Mouse (Mus musculus) midbrain, embryonic 13.5 days (tissue): ENCODE data around the gene Olfr221. TPM values are rescaled to one million over a fixed set of nuclear protein-coding genes. Genes with fewer than 3 reads are reported as not detected.
A peak's percentile ranks its signal among the peaks of the same experiment; 100 is the strongest.

Experiments
- ATAC-seq: fragments of 200-750 bp; cut with Nextera tagmentation; 2 replicates; pipeline ENCODE4 v1.8.0; 2017; ENCODE audit warnings: mild to moderate bottlenecking, moderate TSS enrichment, moderate library complexity
- H3K27ac ChIP-seq: fragments of 300-500 bp; sonication (generic); 2 replicates; pipeline ENCODE4 v1.5.1; 2015; ENCODE audit warnings: inconsistent platforms, mild to moderate bottlenecking, moderate library complexity
- H3K27me3 ChIP-seq: fragments of 300-500 bp; sonication (generic); 2 replicates; pipeline ENCODE4 v1.6.1; 2015; ENCODE audit warnings: mild to moderate bottlenecking, inconsistent platforms
- H3K36me3 ChIP-seq: fragments of 300-500 bp; sonication (generic); 2 replicates; pipeline ENCODE4 v1.6.1; 2015; ENCODE audit warnings: mild to moderate bottlenecking, inconsistent platforms
- H3K4me1 ChIP-seq: fragments of 300-500 bp; sonication (generic); replicated peaks from 2 replicates; pipeline ENCODE4 v1.6.1; 2015; ENCODE audit warnings: inconsistent platforms
- H3K4me2 ChIP-seq: fragments of 300-500 bp; sonication (generic); replicated peaks from 2 replicates; pipeline ENCODE4 v1.6.1; 2015; ENCODE audit warnings: moderate library complexity, mild to moderate bottlenecking, inconsistent platforms
- H3K4me3 ChIP-seq: fragments of 300-500 bp; sonication (generic); replicated peaks from 2 replicates; pipeline ENCODE4 v1.5.1; 2015; ENCODE audit warnings: mild to moderate bottlenecking, inconsistent platforms
- H3K9ac ChIP-seq: fragments of 300-500 bp; sonication (generic); replicated peaks from 2 replicates; pipeline ENCODE4 v1.6.1; 2015; ENCODE audit warnings: mild to moderate bottlenecking, inconsistent platforms
- H3K9me3 ChIP-seq: fragments of 300-500 bp; sonication (generic); 2 replicates; pipeline ENCODE4 v1.6.1; 2016; ENCODE audit warnings: mild to moderate bottlenecking, inconsistent platforms
- WGBS: fragments of 180-500 bp; shearing (Covaris S2); methylation state at CpG from one replicate; pipeline ENCODE4 v1.1.7; 2015; 5-methylcytosine and 5-hydroxymethylcytosine counted together
- polyA plus RNA-seq: library from polyadenylated mRNA; unstranded; fragments of >200 nt; fragmentation: Nextera tagmentation; extraction: Ambion mirVana; gene quantifications from 2 replicates; pipeline ENCODE4 v1.2.1, GENCODE M21; 2015

Olfr221 gene
- polyA plus RNA-seq, 1 experiment from 2014 or later, result not detected

- no peak for ATAC-seq
- no peaks in the 10 kb centered on the region for H3K9me3 ChIP-seq
- no peaks in the 10 kb centered on the region for H3K27me3 ChIP-seq
- 91% methylated on average over 6 of the region's 6 CpGs for WGBS
- H3K36me3 ChIP-seq, result no peaks in the 10 kb centered on the region
- H3K27ac ChIP-seq, result no peak overlapping the region
- no peak overlapping the region for H3K4me3 ChIP-seq
- H3K9ac ChIP-seq, result no peak overlapping the region
- H3K4me1 ChIP-seq, result no peaks in the 10 kb centered on the region
- no peak overlapping the region for H3K4me2 ChIP-seq
Measured at GRCm38 (mm10) chr14:52035926-52036325, 6.3 kb downstream of the Olfr221 start.

DNA sequence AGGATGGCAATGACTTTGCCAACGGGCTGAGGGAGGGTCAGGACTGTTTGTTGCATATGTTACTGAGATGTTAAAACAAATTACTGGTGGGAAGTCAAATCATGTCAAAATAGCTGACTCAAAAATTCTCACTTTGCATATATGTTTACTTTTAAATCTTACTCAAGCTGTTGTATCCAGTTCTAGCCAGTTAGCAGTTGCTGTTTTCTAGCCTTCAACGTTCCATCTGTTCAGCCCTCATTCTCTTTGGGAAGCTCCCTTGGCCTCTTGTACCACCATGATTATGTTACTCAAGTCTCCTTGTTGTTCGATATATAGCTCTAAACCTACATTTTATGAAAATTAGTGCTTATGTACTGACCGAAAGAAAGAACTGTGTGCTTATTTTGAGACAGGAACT, 15.9 kb downstream of the Olfr221 start:
- Histone ChIP-seq H3K27me3 (no peaks in the 10 kb centered on the region), H3K4me3 (no peak overlapping the region), H3K27ac (no peak overlapping the region), H3K9ac (no peak overlapping the region), H3K4me1 (peaks cover 14% of the 10 kb centered on the region), H3K36me3 (no peaks in the 10 kb centered on the region), H3K4me2 (no peak overlapping the region), H3K9me3 (no peaks in the 10 kb centered on the region)
- WGBS, result over 99% methylated on average over 4 of the region's 4 CpGs
- no peak for ATAC-seq

DNA sequence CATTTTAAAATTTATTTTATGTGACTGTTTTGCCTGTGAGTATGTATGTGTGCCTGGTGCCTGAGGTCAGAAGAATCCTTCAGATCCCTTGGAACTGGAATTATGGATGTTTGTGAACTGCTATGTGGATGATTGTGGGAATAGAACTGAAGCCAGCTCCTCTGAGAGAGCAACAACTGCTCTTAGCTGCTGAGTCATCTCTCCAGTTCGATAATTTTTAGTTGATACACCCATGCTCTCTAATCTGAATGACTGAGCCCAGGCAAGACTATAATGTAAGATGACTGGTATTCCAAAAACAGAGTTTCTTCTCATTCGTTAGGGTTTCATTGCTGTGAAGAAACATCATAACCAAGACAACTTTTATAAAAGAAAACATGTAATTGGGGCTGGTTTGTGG, 18.1 kb downstream of the Olfr221 start:
- Histone ChIP-seq H3K4me2 (no peak overlapping the region), H3K9ac (no peak overlapping the region)
- WGBS, result 94% methylated on average over 2 of the region's 2 CpGs

GRCm38 (mm10) chr14:52022709-52023459, 19.4 kb downstream of the Olfr221 start:
- Histone ChIP-seq H3K9me3 (no peaks in the 10 kb centered on the region), H3K4me2 (peak overlapping the region; percentile 48), H3K9ac (peak overlapping the region; percentile 34), H3K27me3 (no peaks in the 10 kb centered on the region), H3K4me1 (peaks cover 38% of the 10 kb centered on the region), H3K27ac (peak overlapping the region; percentile 70), H3K36me3 (no peaks in the 10 kb centered on the region), H3K4me3 (peak overlapping the region; percentile 19)
- 4% methylated on average over 23 of the region's 23 CpGs for WGBS
- 0 out of 2 replicates have a peak, but pooled peaks have one; percentile 4 for ATAC-seq

More for the DNA sequence above, 18.1 kb downstream of the Olfr221 start:
- no peak for ATAC-seq
- no peaks in the 10 kb centered on the region for H3K27me3 ChIP-seq
- no peaks in the 10 kb centered on the region for H3K9me3 ChIP-seq
- H3K4me3 ChIP-seq, result no peak overlapping the region
- no peaks in the 10 kb centered on the region for H3K36me3 ChIP-seq
- peaks cover 25% of the 10 kb centered on the region for H3K4me1 ChIP-seq
- no peak overlapping the region for H3K27ac ChIP-seq

- ATAC-seq, result no peak
- no peaks in the 10 kb centered on the region for H3K27me3 ChIP-seq
- no peak overlapping the region for H3K9ac ChIP-seq
- no peak overlapping the region for H3K27ac ChIP-seq
- no peak overlapping the region for H3K4me3 ChIP-seq
- H3K9me3 ChIP-seq, result no peaks in the 10 kb centered on the region
- H3K4me2 ChIP-seq, result peak overlapping the region; percentile 48; the same call in 1 of the 2 replicates
- H3K4me1 ChIP-seq, result peaks cover 39% of the 10 kb centered on the region
- no peaks in the 10 kb centered on the region for H3K36me3 ChIP-seq
- 41% methylated on average over 3 of the region's 3 CpGs for WGBS
Measured at GRCm38 (mm10) chr14:52022244-52022708, 20.0 kb downstream of the Olfr221 start.

DNA sequence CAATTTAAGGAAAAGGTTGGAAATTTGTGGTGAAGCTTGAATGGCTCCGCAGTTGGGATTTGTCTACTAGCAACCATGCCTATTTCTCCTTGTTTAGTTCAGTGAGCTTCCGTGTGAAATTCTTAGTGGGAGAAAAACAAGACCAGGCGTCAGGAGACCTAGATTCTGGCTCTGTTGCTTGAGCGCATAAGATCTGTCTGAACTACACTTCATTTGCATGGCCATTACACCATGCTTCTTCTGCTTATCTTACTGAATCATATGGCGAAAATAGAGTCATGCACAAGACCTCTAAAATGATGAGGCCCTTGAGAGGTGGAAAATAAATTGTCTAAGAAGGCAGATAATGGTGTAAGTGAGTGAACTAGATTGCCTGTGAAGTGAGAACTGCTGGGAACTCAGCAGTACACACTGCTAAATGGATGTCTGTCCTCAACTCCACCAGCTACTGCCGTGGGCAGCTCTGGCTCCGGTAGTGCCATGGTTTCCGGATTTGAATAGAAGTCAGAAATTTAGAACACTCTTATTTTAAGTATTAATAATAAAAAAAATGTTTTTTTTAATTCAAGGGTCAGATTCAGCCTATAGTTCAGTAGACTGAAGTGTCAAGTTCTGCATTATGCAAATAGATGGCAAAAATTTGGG, 20.6 kb downstream of the Olfr221 start:
- no peak overlapping the region for H3K4me2 ChIP-seq
- H3K36me3 ChIP-seq, result no peaks in the 10 kb centered on the region
- no peaks in the 10 kb centered on the region for H3K27me3 ChIP-seq
- no peak for ATAC-seq
- H3K27ac ChIP-seq, result no peak overlapping the region
- peaks cover 43% of the 10 kb centered on the region for H3K4me1 ChIP-seq
- H3K4me3 ChIP-seq, result no peak overlapping the region
- H3K9ac ChIP-seq, result no peak overlapping the region
- WGBS, result 83% methylated on average over 8 of the region's 8 CpGs
- H3K9me3 ChIP-seq, result no peaks in the 10 kb centered on the region

DNA sequence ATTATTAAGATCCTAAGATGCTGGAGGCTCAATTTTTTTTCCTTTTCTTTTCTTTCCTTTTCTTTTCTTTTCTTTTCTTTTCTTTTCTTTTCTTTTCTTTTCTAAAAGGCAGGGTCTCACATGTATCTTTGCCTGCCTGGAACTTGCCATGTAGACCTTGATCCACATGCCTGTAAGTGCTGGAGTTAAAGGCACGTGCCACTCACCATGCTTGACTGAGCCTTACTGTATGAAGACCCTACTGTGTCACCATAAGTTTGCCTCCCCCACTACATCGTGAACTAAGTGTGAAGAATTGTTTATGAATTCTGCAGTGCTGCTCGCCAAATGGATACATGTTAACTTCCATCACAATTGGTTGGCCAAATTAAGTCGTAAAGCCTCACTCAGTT, 21.1 kb downstream of the Olfr221 start:
- peak overlapping the region; percentile 73 for H3K4me2 ChIP-seq
- H3K4me3 ChIP-seq, result peak overlapping the region; percentile 67; the same call in 1 of the 2 replicates
- H3K4me1 ChIP-seq, result peaks cover 48% of the 10 kb centered on the region
- H3K36me3 ChIP-seq, result no peaks in the 10 kb centered on the region
- 65% methylated on average over 4 of the region's 4 CpGs for WGBS
- H3K27me3 ChIP-seq, result no peaks in the 10 kb centered on the region
- no peak for ATAC-seq
- peak overlapping the region; percentile 99 for H3K27ac ChIP-seq
- peak overlapping the region; percentile 94; the same call in 1 of the 2 replicates for H3K9ac ChIP-seq
- no peaks in the 10 kb centered on the region for H3K9me3 ChIP-seq

DNA sequence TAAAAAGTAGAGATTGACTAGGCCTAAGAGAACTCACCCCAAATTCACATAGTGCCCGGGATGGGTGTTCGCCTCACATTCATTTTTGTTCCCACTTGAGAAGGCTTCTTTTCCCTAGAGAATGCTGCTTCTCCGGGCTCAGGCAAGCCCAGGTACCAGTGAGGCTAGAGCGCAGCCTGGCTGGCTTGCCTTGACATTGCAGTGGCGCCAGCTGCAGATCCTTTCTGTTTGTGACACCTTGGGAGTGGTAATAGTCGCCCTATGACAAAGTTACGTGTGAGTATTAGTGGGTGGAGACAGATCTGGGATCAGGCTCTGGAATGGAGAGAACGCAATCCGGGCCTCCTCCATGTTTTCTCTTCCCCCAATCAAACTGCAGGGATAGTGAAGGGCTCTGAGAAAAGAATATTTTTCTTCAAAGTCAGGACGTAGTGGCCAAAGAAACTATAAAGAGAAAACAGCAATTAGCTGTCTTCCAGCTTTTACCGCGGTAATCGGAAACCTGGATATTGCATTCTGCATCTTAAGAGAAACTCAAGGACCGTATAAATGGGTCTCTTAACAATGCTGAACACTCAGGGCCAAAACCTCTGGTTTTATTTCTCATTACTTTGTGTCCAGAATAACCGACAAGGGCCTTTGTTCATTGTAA, 21.6 kb downstream of the Olfr221 start, which contains the start of gene Zfp219:
Gene Zfp219 (minus strand): TSS at position 248 of the 652 bp plus-strand sequence.
- peak within 1 kb of the TSS; percentile 67 for H3K4me3 ChIP-seq
- H3K27me3 ChIP-seq, result no peaks in the 10 kb centered on the region
- peak within 1 kb of the TSS; percentile 99 for H3K27ac ChIP-seq
- H3K9me3 ChIP-seq, result no peaks in the 10 kb centered on the region
- H3K4me1 ChIP-seq, result peaks cover 54% of the 10 kb centered on the region
- 10% methylated on average over 15 of the region's 15 CpGs for WGBS
- ATAC-seq, result peak; percentile 36
- peak within 1 kb of the TSS; percentile 94 for H3K9ac ChIP-seq
- H3K36me3 ChIP-seq, result no peaks in the 10 kb centered on the region
- H3K4me2 ChIP-seq, result peak within 1 kb of the TSS; percentile 73

- peak overlapping the region; percentile 73 for H3K4me2 ChIP-seq
- H3K4me3 ChIP-seq, result peak overlapping the region; percentile 67
- H3K9ac ChIP-seq, result peak overlapping the region; percentile 94
- no peaks in the 10 kb centered on the region for H3K27me3 ChIP-seq
- ATAC-seq, result peak; percentile 93
- H3K36me3 ChIP-seq, result no peaks in the 10 kb centered on the region
- H3K9me3 ChIP-seq, result no peaks in the 10 kb centered on the region
- WGBS, result under 1% methylated on average over 70 of the region's 74 CpGs
- H3K4me1 ChIP-seq, result peaks cover 60% of the 10 kb centered on the region
- peak overlapping the region; percentile 99 for H3K27ac ChIP-seq
Measured at GRCm38 (mm10) chr14:52019590-52020340, 22.5 kb downstream of the Olfr221 start.

DNA sequence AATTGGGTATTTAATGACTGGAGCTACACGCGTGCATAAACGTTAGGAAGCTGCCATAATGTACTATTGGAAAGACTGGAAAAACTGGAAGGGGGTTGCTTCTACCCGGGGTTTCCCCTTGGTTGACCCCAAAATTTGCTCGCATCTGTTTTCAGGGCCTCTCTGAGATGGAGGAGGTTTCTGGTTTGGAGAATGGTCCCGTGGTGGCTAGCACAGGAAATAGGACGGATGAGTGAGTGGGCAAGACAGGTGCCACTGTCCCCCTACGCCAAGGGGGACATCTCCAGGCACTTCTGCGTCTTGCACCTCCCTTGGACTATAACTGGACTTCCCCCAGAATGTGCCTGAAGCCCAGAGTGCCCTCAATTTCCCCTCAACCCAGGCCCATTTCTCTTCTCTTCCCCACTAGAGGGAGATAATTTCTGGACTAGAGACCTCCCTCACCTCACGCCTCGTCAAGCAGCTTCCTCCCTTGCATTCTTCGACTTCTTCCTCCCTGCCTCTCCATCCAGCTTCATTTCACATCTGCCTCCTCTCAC, 23.1 kb downstream of the Olfr221 start:
- Histone ChIP-seq H3K36me3 (no peaks in the 10 kb centered on the region), H3K27ac (peak overlapping the region; percentile 99), H3K9me3 (no peaks in the 10 kb centered on the region), H3K27me3 (no peaks in the 10 kb centered on the region), H3K4me2 (peak overlapping the region; percentile 73), H3K4me3 (peak overlapping the region; percentile 67), H3K9ac (peak overlapping the region; percentile 94), H3K4me1 (peaks cover 60% of the 10 kb centered on the region)
- WGBS, result 33% methylated on average over 12 of the region's 12 CpGs
- no peak for ATAC-seq
